Mouse (Mus musculus) intestine, embryonic 15.5 days (tissue): ENCODE results near the gene C3ar1. TPM values are rescaled to one million over a fixed set of nuclear protein-coding genes. Genes with fewer than 3 reads are reported as not detected.

Source experiments
- ATAC-seq: fragments of 200-750 bp; cut with Nextera tagmentation; 2 replicates; pipeline ENCODE4 v1.8.0; 2017; ENCODE audit warnings: moderate TSS enrichment, moderate library complexity
- H3K27ac ChIP-seq: fragments of 300-500 bp; sonication (generic); 2 replicates; pipeline ENCODE4 v1.5.1; 2015; ENCODE audit warnings: mild to moderate bottlenecking, inconsistent platforms
- H3K27me3 ChIP-seq: fragments of 300-500 bp; sonication (generic); replicated peaks from 2 replicates; pipeline ENCODE4 v1.6.1; 2015; ENCODE audit warnings: inconsistent platforms
- H3K36me3 ChIP-seq: fragments of 300-500 bp; sonication (generic); 2 replicates; pipeline ENCODE4 v1.6.1; 2015; ENCODE audit warnings: inconsistent platforms
- H3K4me1 ChIP-seq: fragments of 300-500 bp; sonication (generic); replicated peaks from 2 replicates; pipeline ENCODE4 v1.6.1; 2015; ENCODE audit warnings: inconsistent platforms
- H3K4me2 ChIP-seq: fragments of 300-500 bp; sonication (generic); replicated peaks from 2 replicates; pipeline ENCODE4 v1.6.1; 2015; ENCODE audit warnings: mild to moderate bottlenecking, inconsistent platforms
- H3K4me3 ChIP-seq: fragments of 300-500 bp; sonication (generic); replicated peaks from 2 replicates; pipeline ENCODE4 v1.5.1; 2015; ENCODE audit warnings: inconsistent platforms
- H3K9ac ChIP-seq: fragments of 300-500 bp; sonication (generic); 2 replicates; pipeline ENCODE4 v1.6.1; 2015; ENCODE audit warnings: inconsistent platforms
- H3K9me3 ChIP-seq: fragments of 300-500 bp; sonication (generic); 2 replicates; pipeline ENCODE4 v1.6.1; 2016; ENCODE audit warnings: inconsistent platforms
- WGBS: fragments of 180-500 bp; shearing (Covaris S2); methylation state at CpG from one replicate; pipeline ENCODE4 v1.1.7; 2015; 5-methylcytosine and 5-hydroxymethylcytosine counted together
- polyA plus RNA-seq: library from polyadenylated mRNA; unstranded; fragments of >200 nt; fragmentation: Nextera tagmentation; extraction: Ambion mirVana; gene quantifications from 2 replicates; pipeline ENCODE4 v1.2.1, GENCODE M21; 2015

Gene C3ar1
- polyA plus RNA-seq, 1 experiment from 2014 or later, result 2.5 TPM

GRCm38 (mm10) chr6:122867914-122868313, 12.0 kb upstream of the C3ar1 start:
- no peaks in the 10 kb centered on the region for H3K27me3 ChIP-seq
- H3K4me2 ChIP-seq, result no peak overlapping the region
- no peaks in the 10 kb centered on the region for H3K4me1 ChIP-seq
- WGBS, result 57% methylated on average over 4 of the region's 4 CpGs
- ATAC-seq, result no peak
- no peaks in the 10 kb centered on the region for H3K36me3 ChIP-seq
- no peak overlapping the region for H3K4me3 ChIP-seq
- no peak overlapping the region for H3K9ac ChIP-seq
- H3K27ac ChIP-seq, result no peak overlapping the region
- no peaks in the 10 kb centered on the region for H3K9me3 ChIP-seq

DNA sequence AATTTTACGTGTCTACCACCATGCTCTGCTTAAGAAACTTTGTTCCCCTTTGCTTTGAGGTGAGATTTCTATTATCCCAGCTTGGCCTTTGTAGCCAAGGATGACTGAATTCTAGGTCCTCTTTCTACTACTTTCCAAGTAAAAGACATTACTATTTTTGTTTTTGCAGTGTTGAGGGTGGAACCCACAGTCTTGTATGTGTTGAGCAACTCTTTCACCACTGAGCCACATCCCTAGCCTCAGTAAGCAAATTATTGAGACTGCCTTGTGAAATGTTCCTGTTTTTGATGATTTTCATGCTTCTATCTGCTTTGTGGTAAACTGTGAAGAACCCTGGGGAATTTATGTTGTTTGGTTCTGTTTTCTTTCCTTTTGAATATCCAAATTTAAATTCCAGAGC, 6.9 kb upstream of the C3ar1 start:
- H3K4me2 ChIP-seq, result no peak overlapping the region
- no peaks in the 10 kb centered on the region for H3K27me3 ChIP-seq
- H3K36me3 ChIP-seq, result no peaks in the 10 kb centered on the region
- no peak overlapping the region for H3K4me3 ChIP-seq
- no peak overlapping the region for H3K27ac ChIP-seq
- WGBS, result 85% methylated on average over 1 of the region's 1 CpGs
- peaks cover 4% of the 10 kb centered on the region; the same call in 1 of the 2 replicates for H3K9me3 ChIP-seq
- no peaks in the 10 kb centered on the region for H3K4me1 ChIP-seq
- ATAC-seq, result no peak
- H3K9ac ChIP-seq, result no peak overlapping the region

- Histone ChIP-seq H3K4me1 (no peaks in the 10 kb centered on the region), H3K9me3 (peaks cover 4% of the 10 kb centered on the region; the same call in 1 of the 2 replicates), H3K4me2 (no peak overlapping the region), H3K4me3 (no peak overlapping the region), H3K36me3 (no peaks in the 10 kb centered on the region), H3K27ac (no peak overlapping the region), H3K9ac (no peak overlapping the region), H3K27me3 (no peaks in the 10 kb centered on the region)
- WGBS, result 67% methylated on average over 6 of the region's 6 CpGs
- ATAC-seq, result no peak
These were observed 6.5 kb upstream of the C3ar1 start for GRCm38 (mm10) chr6:122862434-122862833.

DNA sequence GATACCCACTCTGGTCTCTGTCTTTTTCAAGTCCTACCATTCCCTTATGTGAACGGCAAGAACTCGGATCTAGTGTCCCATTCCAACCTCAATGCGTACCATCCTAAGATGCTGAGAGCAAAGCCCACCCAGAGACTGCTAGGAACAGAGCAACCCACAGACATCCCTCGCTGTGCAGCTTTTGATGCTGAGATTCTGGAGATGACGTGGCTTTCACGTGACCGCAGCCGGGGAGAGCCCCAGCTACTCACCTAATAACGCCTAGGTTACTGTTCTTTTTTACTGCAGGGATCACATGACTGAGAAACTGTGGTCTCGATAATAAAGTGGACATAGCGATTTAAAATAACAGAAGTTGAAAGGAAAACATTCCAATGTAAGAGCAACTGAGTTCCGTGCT, 1.4 kb downstream of the C3ar1 start:
- 74% methylated on average over 12 of the region's 12 CpGs for WGBS
- H3K4me2 ChIP-seq, result no peak overlapping the region
- H3K36me3 ChIP-seq, result no peaks in the 10 kb centered on the region
- no peak for ATAC-seq
- no peak overlapping the region for H3K9ac ChIP-seq
- H3K4me3 ChIP-seq, result no peak overlapping the region
- H3K4me1 ChIP-seq, result no peaks in the 10 kb centered on the region
- no peaks in the 10 kb centered on the region for H3K9me3 ChIP-seq
- H3K27me3 ChIP-seq, result no peaks in the 10 kb centered on the region
- no peak overlapping the region for H3K27ac ChIP-seq

- Histone ChIP-seq H3K4me2 (no peak overlapping the region), H3K36me3 (no peaks in the 10 kb centered on the region), H3K27ac (no peak overlapping the region), H3K4me1 (no peaks in the 10 kb centered on the region), H3K9me3 (no peaks in the 10 kb centered on the region), H3K4me3 (no peak overlapping the region), H3K9ac (no peak overlapping the region), H3K27me3 (no peaks in the 10 kb centered on the region)
- no peak for ATAC-seq
- 50% methylated on average over 2 of the region's 2 CpGs for WGBS
These were observed 3.3 kb downstream of the C3ar1 start for GRCm38 (mm10) chr6:122852696-122853095.

DNA sequence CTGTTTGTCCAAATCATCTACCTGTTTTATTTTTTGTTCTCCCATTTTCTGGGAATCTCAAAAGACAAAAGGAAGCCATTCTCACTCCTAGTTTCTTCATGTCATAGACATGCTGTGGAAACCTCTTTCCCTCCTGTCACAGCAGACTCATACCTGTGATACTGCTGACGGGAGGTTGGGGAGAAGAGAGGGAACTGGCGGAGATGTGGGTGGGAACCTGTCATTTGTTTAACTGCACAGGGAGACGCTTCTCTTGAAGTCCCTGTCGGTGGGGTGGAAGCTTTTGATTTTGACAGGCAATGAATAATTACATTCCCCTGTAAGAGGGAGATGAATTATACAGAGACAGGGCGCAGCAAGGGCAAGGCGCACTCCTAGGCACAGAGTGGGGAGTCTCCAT, 12.2 kb downstream of the C3ar1 start:
- H3K27ac ChIP-seq, result no peak overlapping the region
- no peaks in the 10 kb centered on the region for H3K9me3 ChIP-seq
- no peak overlapping the region for H3K4me2 ChIP-seq
- ATAC-seq, result no peak
- peaks cover 22% of the 10 kb centered on the region; the same call in 1 of the 2 replicates for H3K36me3 ChIP-seq
- no peak overlapping the region for H3K4me3 ChIP-seq
- no peak overlapping the region for H3K9ac ChIP-seq
- H3K4me1 ChIP-seq, result no peaks in the 10 kb centered on the region
- 65% methylated on average over 6 of the region's 6 CpGs for WGBS
- no peaks in the 10 kb centered on the region for H3K27me3 ChIP-seq

- no peak for ATAC-seq
- no peak overlapping the region for H3K27ac ChIP-seq
- peaks cover 43% of the 10 kb centered on the region for H3K36me3 ChIP-seq
- WGBS, result 92% methylated on average over 5 of the region's 5 CpGs
- no peaks in the 10 kb centered on the region for H3K9me3 ChIP-seq
- H3K9ac ChIP-seq, result no peak overlapping the region
- no peaks in the 10 kb centered on the region for H3K4me1 ChIP-seq
- H3K27me3 ChIP-seq, result no peaks in the 10 kb centered on the region
- H3K4me2 ChIP-seq, result no peak overlapping the region
- no peak overlapping the region for H3K4me3 ChIP-seq
These were observed 18.4 kb downstream of the C3ar1 start for GRCm38 (mm10) chr6:122837539-122837938.

GRCm38 (mm10) chr6:122836974-122837373, 19.0 kb downstream of the C3ar1 start:
- Histone ChIP-seq H3K9me3 (no peaks in the 10 kb centered on the region), H3K4me2 (no peak overlapping the region), H3K36me3 (peaks cover 43% of the 10 kb centered on the region), H3K27me3 (no peaks in the 10 kb centered on the region), H3K4me1 (no peaks in the 10 kb centered on the region), H3K27ac (no peak overlapping the region), H3K4me3 (no peak overlapping the region), H3K9ac (no peak overlapping the region)
- 99% methylated on average over 3 of the region's 3 CpGs for WGBS
- no peak for ATAC-seq

DNA sequence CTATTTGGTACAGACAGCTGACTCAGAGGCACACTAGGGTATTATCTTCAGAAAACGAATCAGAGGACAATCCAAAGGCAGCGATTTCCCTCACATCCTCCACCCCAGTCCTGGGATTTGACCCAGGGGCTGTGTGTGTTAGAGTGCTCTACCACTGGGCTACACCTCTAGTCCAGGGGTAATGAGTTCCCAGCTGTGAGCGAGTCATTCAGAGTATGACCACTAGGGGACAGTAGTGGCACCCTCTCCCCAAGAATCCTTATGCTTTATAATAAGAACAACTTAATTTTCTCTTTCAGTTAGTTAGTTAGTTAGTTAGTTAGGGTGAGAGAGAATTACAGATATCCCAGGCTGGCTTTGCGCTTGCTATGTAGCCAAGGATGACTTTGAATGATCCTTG, 21.6 kb downstream of the C3ar1 start:
- no peaks in the 10 kb centered on the region for H3K4me1 ChIP-seq
- H3K9me3 ChIP-seq, result no peaks in the 10 kb centered on the region
- no peak overlapping the region for H3K27ac ChIP-seq
- no peak overlapping the region for H3K4me2 ChIP-seq
- 65% methylated on average over 4 of the region's 4 CpGs for WGBS
- H3K36me3 ChIP-seq, result peaks cover 32% of the 10 kb centered on the region
- no peaks in the 10 kb centered on the region for H3K27me3 ChIP-seq
- H3K9ac ChIP-seq, result no peak overlapping the region
- no peak overlapping the region for H3K4me3 ChIP-seq
- ATAC-seq, result no peak

- Histone ChIP-seq H3K36me3 (peaks cover 28% of the 10 kb centered on the region), H3K4me3 (no peak overlapping the region), H3K4me2 (no peak overlapping the region), H3K27me3 (no peaks in the 10 kb centered on the region), H3K27ac (no peak overlapping the region), H3K4me1 (no peaks in the 10 kb centered on the region), H3K9me3 (no peaks in the 10 kb centered on the region), H3K9ac (no peak overlapping the region)
- ATAC-seq, result no peak
- 85% methylated on average over 7 of the region's 7 CpGs for whole genome bisulfite sequencing
These were observed 23.1 kb downstream of the C3ar1 start for GRCm38 (mm10) chr6:122832880-122833279.

DNA sequence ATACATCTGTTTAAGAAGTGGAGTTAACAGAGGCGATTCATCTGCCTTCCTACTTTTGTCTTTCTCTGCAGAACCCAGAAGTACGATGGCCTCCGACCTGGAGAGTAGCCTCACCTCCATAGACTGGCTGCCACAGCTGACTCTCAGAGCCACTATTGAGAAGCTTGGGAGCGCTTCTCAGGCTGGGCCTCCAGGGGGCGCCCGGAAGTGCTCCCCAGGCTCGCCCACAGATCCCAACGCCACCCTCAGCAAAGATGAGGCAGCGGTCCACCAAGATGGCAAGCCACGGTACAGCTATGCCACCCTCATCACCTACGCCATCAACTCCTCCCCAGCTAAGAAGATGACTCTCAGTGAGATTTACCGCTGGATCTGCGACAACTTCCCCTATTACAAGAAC, 27.9 kb downstream of the C3ar1 start:
- Histone ChIP-seq H3K4me3 (no peak overlapping the region), H3K9me3 (no peaks in the 10 kb centered on the region), H3K36me3 (peaks cover 3% of the 10 kb centered on the region; the same call in 1 of the 2 replicates), H3K27me3 (no peaks in the 10 kb centered on the region), H3K27ac (no peak overlapping the region), H3K4me2 (no peak overlapping the region), H3K9ac (no peak overlapping the region), H3K4me1 (peaks cover 18% of the 10 kb centered on the region)
- ATAC-seq, result no peak
- 54% methylated on average over 13 of the region's 13 CpGs for WGBS

DNA sequence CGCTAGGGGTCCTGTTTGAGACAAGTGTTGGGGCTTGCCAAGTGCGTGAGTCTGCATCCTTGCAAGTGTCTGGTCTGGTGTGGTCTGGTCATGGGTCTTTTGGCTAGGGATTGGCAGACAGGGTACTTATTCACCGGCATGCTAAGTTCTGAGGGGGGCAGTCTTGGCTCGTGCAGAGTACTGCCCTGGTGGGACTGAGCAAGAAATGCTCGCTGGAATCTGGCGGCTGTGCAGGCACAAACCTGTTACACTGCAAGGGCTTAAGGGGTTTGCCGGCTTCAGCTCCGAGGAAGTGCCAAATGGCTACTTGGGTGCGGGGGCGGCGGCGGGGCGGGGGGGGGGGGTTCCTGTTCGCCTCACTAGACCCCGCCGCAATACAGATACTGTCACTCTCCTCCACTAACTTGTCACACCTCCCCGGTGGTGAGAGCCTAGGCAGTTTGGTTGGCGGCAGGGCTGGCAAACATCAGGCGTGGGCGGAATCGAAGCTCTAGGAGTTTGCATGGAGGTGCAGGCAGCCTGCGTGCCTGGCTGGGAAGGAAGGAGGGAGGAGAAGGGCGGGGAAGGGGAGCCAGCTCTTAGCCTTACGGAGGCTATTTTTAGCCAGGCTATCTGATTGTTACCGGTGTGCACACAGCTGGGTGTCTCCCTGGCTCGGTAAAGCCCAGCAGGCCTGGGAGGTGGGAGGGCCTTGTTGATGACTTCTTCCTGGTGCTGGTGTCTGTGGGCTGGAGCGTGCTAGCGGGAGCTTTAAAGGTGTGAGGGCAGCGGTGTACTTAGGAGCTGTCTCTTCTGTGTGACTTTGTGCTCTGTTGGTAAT, 29.8 kb downstream of the C3ar1 start:
- H3K4me1 ChIP-seq, result peaks cover 26% of the 10 kb centered on the region
- H3K9ac ChIP-seq, result peak overlapping the region; percentile 42; the same call in 1 of the 2 replicates
- H3K9me3 ChIP-seq, result no peaks in the 10 kb centered on the region
- 0 out of 2 replicates have a peak, but pooled peaks cover 1% of the 10 kb centered on the region for H3K36me3 ChIP-seq
- no peaks in the 10 kb centered on the region for H3K27me3 ChIP-seq
- 4% methylated on average over 29 of the region's 29 CpGs for WGBS
- peak; percentile 95 for ATAC-seq
- peak overlapping the region; percentile 36 for H3K4me3 ChIP-seq
- peak overlapping the region; percentile 74 for H3K27ac ChIP-seq
- H3K4me2 ChIP-seq, result peak overlapping the region; percentile 82

GRCm38 (mm10) chr6:122825166-122825565, 30.8 kb downstream of the C3ar1 start:
- H3K27me3 ChIP-seq, result no peaks in the 10 kb centered on the region
- no peak for ATAC-seq
- H3K9ac ChIP-seq, result no peak overlapping the region
- H3K36me3 ChIP-seq, result no peaks in the 10 kb centered on the region
- 79% methylated on average over 9 of the region's 9 CpGs for WGBS
- H3K4me3 ChIP-seq, result no peak overlapping the region
- H3K4me1 ChIP-seq, result peaks cover 34% of the 10 kb centered on the region
- H3K4me2 ChIP-seq, result peak overlapping the region; percentile 82
- H3K27ac ChIP-seq, result no peak overlapping the region
- no peaks in the 10 kb centered on the region for H3K9me3 ChIP-seq
